Mouse (Mus musculus) spleen, postnatal 10 days (tissue): Measurements from ENCODE around the gene Cmc2.

ENCODE experiments used
- DNase-seq, 2 experiments: peaks; one replicate each; pipeline ENCODE4 v3.0.0; 2021 to 2022; ENCODE audit warnings: low spot score in 2 of 2

Cmc2 gene

GRCm38 (mm10) chr8:116905836-116906235 lies 15.4 kb downstream of the Cmc2 start:
- DNase-seq = no peak

GRCm38 (mm10) chr8:116905252-116905651 lies 16.0 kb downstream of the Cmc2 start:
- DNase-seq = no peak

GRCm38 (mm10) chr8:116904736-116905135 lies 16.5 kb downstream of the Cmc2 start:
- no peak for DNase-seq

- no peak for DNase-seq
Measured at GRCm38 (mm10) chr8:116895521-116895920, 25.7 kb downstream of the Cmc2 start.

- no peak for DNase-seq
Measured at GRCm38 (mm10) chr8:116893938-116894337, 27.3 kb downstream of the Cmc2 start.

- DNase-seq = no peak
Measured at GRCm38 (mm10) chr8:116892636-116893035, 28.6 kb downstream of the Cmc2 start.

- no peak for DNase-seq
Measured at GRCm38 (mm10) chr8:116892130-116892529, 29.1 kb downstream of the Cmc2 start.

GRCm38 (mm10) chr8:116891446-116891845 lies 29.8 kb downstream of the Cmc2 start:
- DNase-seq = no peak

GRCm38 (mm10) chr8:116887813-116888212 lies 33.4 kb downstream of the Cmc2 start:
- no peak for DNase-seq

GRCm38 (mm10) chr8:116881396-116881795 lies 39.9 kb downstream of the Cmc2 start:
- DNase-seq = no peak

GRCm38 (mm10) chr8:116875798-116876450 lies 45.3 kb downstream of the Cmc2 start:
- peak in 1 of 2 experiments; percentile 25 for DNase-seq

- no peak for DNase-seq
Measured at GRCm38 (mm10) chr8:116873986-116874385, 47.3 kb downstream of the Cmc2 start.

- peak in 1 of 2 experiments; percentile 28 for DNase-seq
Measured at GRCm38 (mm10) chr8:116873586-116873985, 47.7 kb downstream of the Cmc2 start.

GRCm38 (mm10) chr8:116872761-116873342 lies 48.4 kb downstream of the Cmc2 start:
- DNase-seq = no peak

GRCm38 (mm10) chr8:116868699-116869098 lies 52.6 kb downstream of the Cmc2 start:
- DNase-seq = peak in 1 of 2 experiments; percentile 42

- DNase-seq = no peak
Measured at GRCm38 (mm10) chr8:116867321-116867720, 53.9 kb downstream of the Cmc2 start.

- DNase-seq = peak; percentile 59 to 81
Measured at GRCm38 (mm10) chr8:116866118-116866903, 54.9 kb downstream of the Cmc2 start.

GRCm38 (mm10) chr8:116864514-116864913 lies 56.7 kb downstream of the Cmc2 start:
- DNase-seq = no peak

GRCm38 (mm10) chr8:116864022-116864387 lies 57.2 kb downstream of the Cmc2 start:
- DNase-seq = no peak

- DNase-seq = peak in 1 of 2 experiments; percentile 16
Measured at GRCm38 (mm10) chr8:116863357-116864021, 57.8 kb downstream of the Cmc2 start.

- DNase-seq = no peak
Measured at GRCm38 (mm10) chr8:116862191-116862590, 59.1 kb downstream of the Cmc2 start.

- no peak for DNase-seq
Measured at GRCm38 (mm10) chr8:116852042-116852441, 69.2 kb downstream of the Cmc2 start.
